Mouse (Mus musculus): ENCODE measurements around the gene Dtx3. TPM values are rescaled to one million over a fixed set of nuclear protein-coding genes. Genes with fewer than 3 reads are reported as not detected.
"Not testable (repeated sequence)": the region's sequence is repeated elsewhere in the genome, so short reads cannot be mapped to it uniquely, and the experiment has no call there.

Gene Dtx3
- polyA plus RNA-seq, 1 experiment: 60.1 TPM

DNA sequence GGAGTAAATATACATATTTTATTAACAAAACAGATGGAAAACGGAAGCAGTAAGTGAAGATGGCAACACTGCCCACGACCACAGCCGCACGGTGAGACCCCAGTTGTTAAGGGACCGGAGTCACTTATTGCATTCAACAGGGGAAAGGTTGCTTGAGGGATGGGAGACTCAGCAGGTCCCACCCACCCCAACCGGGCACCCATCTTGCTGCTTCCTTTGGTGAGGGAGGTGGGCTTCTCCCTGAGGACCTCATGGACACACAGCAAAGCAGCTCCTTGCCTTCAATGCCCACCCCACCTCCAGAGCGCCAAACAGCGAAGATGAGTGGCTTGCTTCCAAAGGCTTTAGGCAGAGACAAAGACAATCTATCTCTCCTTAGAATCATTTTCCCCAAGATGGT, 1.6 kb upstream of the Dtx3 start:
- peaks cover 6% of the 10 kb centered on the region; the same call in 1 of the 2 replicates for H3K4me1 ChIP-seq (ENCODE audit: control insufficient read depth, insufficient read depth, low read length)
- no peak for TF ChIP-seq POLR2A (IDR thresholded peaks at IDR 0.05; ENCODE audit: borderline replicate concordance, low read depth, low read length)
- TF ChIP-seq CTCF (IDR thresholded peaks at IDR 0.05; ENCODE audit: low read depth, low read length): no peak
- H3K27ac ChIP-seq (ENCODE audit: insufficient read depth, low read depth, low read length): no peak overlapping the region
- no peak overlapping the region for H3K4me3 ChIP-seq (ENCODE audit: insufficient read depth, low read length)

DNA sequence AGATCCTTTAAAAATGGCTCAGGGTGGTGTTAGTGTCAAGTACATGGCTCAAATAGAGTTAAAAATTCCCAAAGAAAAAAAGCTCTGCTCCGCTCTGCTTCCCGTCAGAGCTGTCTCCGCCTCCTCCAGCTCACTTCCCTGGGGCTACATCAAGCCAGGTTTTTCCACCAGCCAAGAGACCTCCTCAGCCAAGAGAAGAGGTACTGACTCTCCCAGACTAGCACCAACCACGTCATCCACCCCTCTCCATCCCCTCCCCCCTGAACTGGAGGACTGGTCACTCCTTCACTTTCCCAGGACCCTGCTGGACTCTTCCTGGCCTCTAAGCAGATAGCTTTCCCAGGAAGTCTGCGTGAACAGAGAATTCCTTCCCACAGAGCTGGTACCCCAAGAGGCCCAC, 864 bp upstream of the Dtx3 start:
- TF ChIP-seq POLR2A (IDR thresholded peaks at IDR 0.05; ENCODE audit: borderline replicate concordance, low read depth, low read length) (no peak), CTCF (IDR thresholded peaks at IDR 0.05; ENCODE audit: low read depth, low read length) (no peak)
- no peak overlapping the region for H3K4me3 ChIP-seq (ENCODE audit: insufficient read depth, low read length)
- no peak overlapping the region for H3K27ac ChIP-seq (ENCODE audit: insufficient read depth, low read depth, low read length)
- H3K4me1 ChIP-seq (ENCODE audit: control insufficient read depth, insufficient read depth, low read length): peaks cover 6% of the 10 kb centered on the region; the same call in 1 of the 2 replicates

DNA sequence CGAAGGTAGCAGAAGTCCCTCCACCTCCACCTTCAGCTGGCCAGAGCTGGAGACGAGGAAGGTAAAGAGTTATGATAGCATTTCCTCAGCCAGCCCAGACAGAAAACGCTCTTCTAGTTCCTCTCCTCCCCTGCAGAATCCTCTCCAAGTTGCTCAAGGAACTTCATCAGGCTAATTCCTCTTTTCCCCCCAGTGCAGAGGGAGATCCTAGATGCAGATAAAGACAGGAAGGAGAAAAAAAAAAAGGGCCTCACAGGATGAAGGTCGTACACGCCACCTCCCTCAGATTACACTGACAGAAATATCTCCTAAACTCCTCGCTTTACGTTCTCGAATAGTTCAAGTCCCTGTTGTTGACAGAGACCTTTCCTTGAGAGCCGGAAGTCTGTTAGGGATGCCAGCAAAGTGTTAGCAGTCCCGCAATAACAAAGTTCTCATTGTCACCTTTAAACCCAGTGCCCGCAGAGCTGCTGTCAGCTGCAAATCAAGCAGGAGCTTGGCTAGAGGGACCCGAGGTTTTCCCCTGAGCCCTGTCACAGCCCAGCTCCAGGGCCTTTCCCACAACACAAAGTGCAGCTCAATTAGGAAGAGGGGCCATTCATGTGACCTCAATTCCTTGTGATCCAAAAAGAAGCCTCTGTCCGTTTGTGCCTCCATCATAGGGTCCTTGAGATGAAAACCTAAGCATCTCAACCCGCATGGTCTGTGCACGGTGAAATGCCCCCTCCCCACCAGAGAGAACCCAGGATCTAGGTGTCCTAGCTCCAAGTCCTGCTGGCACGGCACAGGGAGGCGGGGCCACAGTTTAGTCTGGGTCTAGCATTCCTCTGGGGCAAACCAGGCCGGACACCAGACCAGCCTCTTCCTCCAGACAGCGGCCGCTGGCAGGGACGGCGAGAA, 850 bp downstream of the Dtx3 start:
- peaks cover 6% of the 10 kb centered on the region; the same call in 1 of the 2 replicates for H3K4me1 ChIP-seq (ENCODE audit: control insufficient read depth, insufficient read depth, low read length)
- TF ChIP-seq POLR2A (IDR thresholded peaks at IDR 0.05; ENCODE audit: borderline replicate concordance, low read depth, low read length) (no peak), CTCF (IDR thresholded peaks at IDR 0.05; ENCODE audit: low read depth, low read length) (no peak)
- peak overlapping the region; percentile 19; the same call in 1 of the 2 replicates for H3K27ac ChIP-seq (ENCODE audit: insufficient read depth, low read depth, low read length)

DNA sequence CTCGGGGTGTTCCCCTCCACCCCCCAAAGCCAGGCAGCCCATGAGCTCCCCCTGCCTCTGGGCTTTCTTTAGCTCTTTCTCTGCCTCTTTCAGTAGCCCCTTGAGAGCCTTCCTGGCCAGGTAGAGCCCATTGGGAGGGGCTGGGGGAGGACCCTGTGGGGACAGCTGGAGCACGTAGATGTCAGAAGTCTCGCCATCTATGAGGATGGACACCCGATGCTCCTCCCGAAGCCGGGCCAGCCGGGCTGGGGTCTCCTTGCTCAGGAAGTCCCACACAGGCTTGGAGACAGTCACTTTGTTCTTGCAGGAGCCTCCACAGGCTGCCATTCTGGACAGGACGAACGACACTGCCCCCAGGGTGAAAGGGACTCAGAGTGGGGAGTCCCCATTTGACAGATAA, 2.5 kb downstream of the Dtx3 start:
- Histone ChIP-seq H3K4me1 (ENCODE audit: control insufficient read depth, insufficient read depth, low read length) (peaks cover 6% of the 10 kb centered on the region; the same call in 1 of the 2 replicates), H3K27ac (ENCODE audit: insufficient read depth, low read depth, low read length) (no peak overlapping the region), H3K4me3 (ENCODE audit: insufficient read depth, low read length) (no peak overlapping the region)
- no peak for TF ChIP-seq CTCF (IDR thresholded peaks at IDR 0.05; ENCODE audit: low read depth, low read length)

More for the DNA sequence above, 850 bp downstream of the Dtx3 start:
- peak overlapping the region; percentile 65 for H3K4me3 ChIP-seq (ENCODE audit: insufficient read depth, low read length)

DNA sequence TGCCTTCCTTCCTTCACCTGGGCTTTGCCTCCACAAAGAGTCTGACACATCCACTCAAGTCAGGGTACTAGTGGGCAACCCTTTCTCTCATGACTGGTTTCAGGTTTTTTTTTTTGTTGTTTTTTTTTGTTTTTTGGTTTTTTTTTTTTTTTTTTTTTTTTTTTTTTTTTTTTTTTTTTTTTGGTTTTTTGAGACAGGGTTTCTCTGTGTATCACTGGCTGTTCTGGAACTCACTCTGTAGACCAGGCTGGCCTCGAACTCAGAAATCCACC, 3.5 kb downstream of the Dtx3 start:
- H3K4me1 ChIP-seq (ENCODE audit: control insufficient read depth, insufficient read depth, low read length); H3K4me3 ChIP-seq (ENCODE audit: insufficient read depth, low read length); H3K27ac ChIP-seq (ENCODE audit: insufficient read depth, low read depth, low read length): not testable (repeated sequence)

DNA sequence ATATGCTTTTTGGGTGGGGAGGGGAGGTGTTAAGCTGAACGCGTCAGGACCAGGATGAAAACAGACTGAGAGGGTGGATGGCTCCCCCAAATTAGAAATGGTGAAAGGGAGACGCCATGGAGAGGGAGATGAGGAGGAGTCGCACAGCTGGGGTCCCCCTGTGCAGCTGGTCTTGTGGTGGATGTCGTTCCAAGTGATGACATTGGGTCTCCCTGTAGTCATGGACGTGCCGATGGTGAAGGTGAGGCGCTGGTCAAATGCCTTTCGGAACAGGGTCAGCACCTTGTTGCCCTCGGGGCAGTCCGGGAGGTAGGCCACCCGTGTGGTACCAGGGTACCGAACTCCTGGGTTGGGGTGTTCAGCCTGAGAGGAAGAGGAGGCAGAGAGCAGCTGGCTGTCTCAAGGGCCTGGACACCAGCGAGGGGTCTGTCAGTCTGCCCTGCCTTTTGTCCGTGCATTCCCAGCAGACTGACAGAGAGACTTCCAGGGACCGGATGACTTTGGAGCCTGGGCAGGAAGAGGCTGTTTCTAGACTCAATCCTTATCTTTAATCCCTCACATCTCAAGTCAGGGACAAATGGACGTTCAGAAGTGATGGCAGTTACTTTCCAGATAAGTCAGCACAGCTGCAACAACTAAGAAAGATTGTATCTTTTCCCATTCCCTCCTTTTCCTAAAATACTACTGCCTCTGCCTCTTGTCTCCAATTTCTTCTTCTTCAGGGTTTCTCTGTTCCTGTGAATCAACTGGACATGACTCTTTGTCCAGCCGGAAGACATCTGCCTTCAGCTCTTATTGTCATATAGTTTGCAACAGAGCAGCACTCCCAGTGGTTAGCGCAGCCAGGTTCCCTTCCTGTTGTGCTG, 4.1 kb downstream of the Dtx3 start:
- Histone ChIP-seq H3K4me3 (ENCODE audit: insufficient read depth, low read length) (no peak overlapping the region), H3K4me1 (ENCODE audit: control insufficient read depth, insufficient read depth, low read length) (peaks cover 6% of the 10 kb centered on the region; the same call in 1 of the 2 replicates), H3K27ac (ENCODE audit: insufficient read depth, low read depth, low read length) (no peak overlapping the region)
- no peak for TF ChIP-seq POLR2A (IDR thresholded peaks at IDR 0.05; ENCODE audit: borderline replicate concordance, low read depth, low read length)
- TF ChIP-seq CTCF (IDR thresholded peaks at IDR 0.05; ENCODE audit: low read depth, low read length): no peak

DNA sequence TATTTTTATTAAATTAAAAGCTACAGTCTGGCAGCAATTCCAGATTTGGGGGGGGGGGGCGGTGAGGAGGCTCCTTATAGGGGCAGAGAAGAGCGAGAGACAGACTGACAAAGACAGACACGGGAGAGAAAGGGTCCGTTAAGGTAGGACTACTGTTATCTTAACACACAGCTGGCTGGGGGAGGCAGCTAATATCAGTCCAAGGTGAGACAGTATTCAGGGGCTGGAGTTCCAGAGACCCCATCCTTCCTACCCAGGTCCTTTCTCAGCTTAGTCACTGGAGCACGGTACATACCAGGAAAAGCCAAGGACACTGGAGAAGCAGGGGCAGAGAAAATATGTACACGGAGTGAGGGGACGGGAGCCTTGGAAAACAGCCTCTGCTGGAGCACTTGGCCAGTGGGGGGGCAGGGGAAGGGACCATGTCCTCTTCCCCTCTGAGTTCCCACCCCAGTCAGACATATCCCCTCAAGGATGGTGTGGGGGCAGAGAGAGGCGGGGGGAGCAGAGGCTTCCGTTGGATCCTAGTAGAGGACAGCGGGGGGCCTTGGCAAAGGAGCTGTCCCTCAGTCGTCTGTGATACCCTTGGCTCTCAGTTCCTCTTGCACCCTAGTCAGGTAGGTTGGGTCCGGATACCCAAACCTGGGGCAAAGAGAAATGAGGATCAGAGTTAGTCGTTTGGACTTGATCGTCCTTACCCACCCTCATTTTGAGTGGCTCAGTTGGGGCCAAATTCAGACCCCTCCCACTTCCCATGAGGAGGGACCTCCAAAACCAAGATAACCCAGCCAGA, 4.9 kb downstream of the Dtx3 start:
- no peak for TF ChIP-seq CTCF (IDR thresholded peaks at IDR 0.05; ENCODE audit: low read depth, low read length)
- TF ChIP-seq POLR2A (IDR thresholded peaks at IDR 0.05; ENCODE audit: borderline replicate concordance, low read depth, low read length): no peak
- no peak overlapping the region for H3K27ac ChIP-seq (ENCODE audit: insufficient read depth, low read depth, low read length)
- no peak overlapping the region for H3K4me3 ChIP-seq (ENCODE audit: insufficient read depth, low read length)
- H3K4me1 ChIP-seq (ENCODE audit: control insufficient read depth, insufficient read depth, low read length): peaks cover 3% of the 10 kb centered on the region; the same call in 1 of the 2 replicates

DNA sequence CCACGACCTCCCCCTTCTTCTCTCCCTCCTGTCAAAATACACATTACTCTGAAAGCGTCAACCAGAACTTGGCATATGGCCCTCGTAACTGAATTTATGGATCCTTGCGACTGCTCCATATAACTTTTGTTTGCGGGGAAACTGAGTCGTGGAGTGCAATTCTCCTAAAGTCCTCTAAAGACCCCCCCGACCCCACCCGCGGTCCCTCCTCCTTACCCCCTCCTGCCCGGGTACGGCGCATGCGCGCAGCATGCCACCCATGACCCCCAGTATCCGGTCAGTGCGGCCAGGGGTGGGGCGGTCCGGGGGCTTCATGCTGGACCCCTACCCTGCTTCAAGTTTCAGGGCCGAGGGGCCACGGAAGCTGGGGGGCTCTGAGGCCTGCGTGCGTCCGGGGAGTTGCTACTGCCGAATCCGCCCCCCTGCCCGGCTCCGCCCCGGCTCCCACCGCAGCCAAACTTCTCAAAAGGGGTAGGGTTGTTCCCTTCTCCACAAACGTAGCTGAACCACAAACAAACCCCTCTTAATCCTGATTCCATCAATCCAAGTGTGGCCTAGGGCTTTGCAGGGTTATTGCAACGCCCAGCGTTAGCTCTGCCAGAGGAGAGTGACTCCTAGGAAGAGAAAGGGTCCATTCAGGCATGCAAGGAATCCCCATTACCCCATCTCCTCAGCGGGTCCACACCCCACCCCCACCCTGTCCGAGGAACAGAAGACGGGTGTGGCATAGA, 5.7 kb downstream of the Dtx3 start, which contains the start of gene Arhgef25:
Gene Arhgef25 (minus strand): TSS at position 433 of the 731 bp plus-strand sequence.
- Histone ChIP-seq H3K4me1 (ENCODE audit: control insufficient read depth, insufficient read depth, low read length) (peaks cover 2% of the 10 kb centered on the region; the same call in 1 of the 2 replicates), H3K27ac (ENCODE audit: insufficient read depth, low read depth, low read length) (no peak within 1 kb of the TSS), H3K4me3 (ENCODE audit: insufficient read depth, low read length) (peak within 1 kb of the TSS; percentile 31)
- TF ChIP-seq POLR2A (IDR thresholded peaks at IDR 0.05; ENCODE audit: borderline replicate concordance, low read depth, low read length) (no peak), CTCF (IDR thresholded peaks at IDR 0.05; ENCODE audit: low read depth, low read length) (no peak)

DNA sequence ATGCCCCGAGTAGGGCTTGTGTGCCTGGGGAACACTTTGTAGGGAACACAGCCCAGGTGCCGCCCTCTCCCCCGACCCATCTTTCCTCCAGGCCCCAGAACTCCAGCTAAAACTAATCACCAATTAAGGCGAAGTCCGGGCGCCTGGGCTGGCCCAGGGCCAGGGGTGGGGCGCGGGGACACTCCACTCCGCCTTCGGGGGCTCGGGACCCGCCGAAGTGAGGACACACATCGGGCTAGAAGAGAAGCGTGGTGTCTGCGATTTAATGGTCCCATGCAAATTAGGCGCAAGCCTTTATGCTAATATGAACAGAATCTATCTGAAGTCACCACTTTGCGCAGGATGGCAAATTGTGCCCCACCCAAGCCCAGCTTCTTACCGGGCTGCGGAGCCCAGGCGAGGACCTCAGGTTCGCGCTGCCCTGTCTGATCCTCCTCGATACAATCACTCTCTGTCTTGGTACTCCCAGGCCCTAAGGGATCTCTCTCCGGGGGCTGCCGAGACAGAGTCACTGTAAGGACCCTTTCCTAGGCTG, 6.3 kb downstream of the Dtx3 start:
- Histone ChIP-seq H3K27ac (ENCODE audit: insufficient read depth, low read depth, low read length) (no peak overlapping the region), H3K4me3 (ENCODE audit: insufficient read depth, low read length) (peak overlapping the region; percentile 31), H3K4me1 (ENCODE audit: control insufficient read depth, insufficient read depth, low read length) (no peaks in the 10 kb centered on the region; the same call in 1 of the 2 replicates)
- TF ChIP-seq CTCF (IDR thresholded peaks at IDR 0.05; ENCODE audit: low read depth, low read length): no peak
- no peak for TF ChIP-seq POLR2A (IDR thresholded peaks at IDR 0.05; ENCODE audit: borderline replicate concordance, low read depth, low read length)

Data from bone marrow macrophage, adult 2 months (primary cell).